In the genomic region with DNA sequence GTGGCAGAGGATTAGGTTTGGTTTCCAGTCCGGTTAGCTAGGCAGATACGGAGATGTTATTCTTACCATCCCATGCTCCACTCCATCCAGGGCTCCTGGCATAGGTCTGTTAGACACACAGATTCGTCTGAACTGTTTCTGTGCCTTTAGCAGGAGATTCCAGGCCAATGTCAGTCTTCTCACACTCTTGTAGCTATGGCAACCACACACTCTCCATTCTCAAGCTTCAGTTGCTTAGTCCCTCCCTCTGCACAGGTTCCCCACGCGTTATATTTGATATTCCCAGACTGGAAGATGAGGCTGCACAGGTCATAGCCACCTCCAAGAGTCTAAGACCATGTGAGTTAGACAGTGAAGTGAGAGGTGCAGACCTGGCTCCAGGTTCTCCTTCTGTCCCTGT, we compare ENCODE assay signal across 8 mouse cellular contexts. TPM values are rescaled to one million over a fixed set of nuclear protein-coding genes. Genes with fewer than 3 reads are reported as not detected.
DNase-seq lines count a peak whose midpoint lies in the region; ATAC-seq and TF ChIP-seq lines count a peak whose summit lies in the region.

No protein-coding gene starts in this region.

- no peaks in the 10 kb centered on the region for H3K27me3 ChIP-seq in lung, postnatal 0 days (replicated peaks; ENCODE audit: insufficient read depth, low read length)
- H3K27me3 ChIP-seq in embryonic facial prominence, embryonic 14.5 days (replicated peaks; ENCODE audit: control insufficient read depth, insufficient read depth, low read length), result no peaks in the 10 kb centered on the region
- H3K27me3 ChIP-seq in intestine, embryonic 14.5 days (replicated peaks; ENCODE audit: control insufficient read depth, insufficient read depth, low read length), result no peaks in the 10 kb centered on the region
- H3K27me3 ChIP-seq in neural tube, embryonic 13.5 days, result no peaks in the 10 kb centered on the region

- WGBS in lung, postnatal 0 days, result 57% methylated on average over 5 of the region's 5 CpGs
- 70% methylated on average over 5 of the region's 5 CpGs for WGBS in embryonic facial prominence, embryonic 14.5 days
- WGBS in intestine, embryonic 14.5 days, result 64% methylated on average over 5 of the region's 5 CpGs
- WGBS in neural tube, embryonic 13.5 days, result 72% methylated on average over 5 of the region's 5 CpGs

- peak overlapping the region; percentile 82 for H3K4me2 ChIP-seq in lung, postnatal 0 days (replicated peaks; ENCODE audit: low read depth, low read length)
- peak overlapping the region; percentile 94 for H3K4me2 ChIP-seq in embryonic facial prominence, embryonic 14.5 days (ENCODE audit: low read depth, low read length)
- H3K4me2 ChIP-seq in intestine, embryonic 14.5 days (ENCODE audit: low read length), result peak overlapping the region; percentile 99
- H3K4me2 ChIP-seq in neural tube, embryonic 13.5 days, result peak overlapping the region; percentile 99

- peak overlapping the region; percentile 82 for H3K27ac ChIP-seq in lung, postnatal 0 days (ENCODE audit: low read length)
- peak overlapping the region; percentile 89 for H3K27ac ChIP-seq in embryonic facial prominence, embryonic 14.5 days (replicated peaks; ENCODE audit: low read depth, low read length)
- peak overlapping the region; percentile 85 for H3K27ac ChIP-seq in intestine, embryonic 14.5 days (ENCODE audit: low read depth)
- H3K27ac ChIP-seq in neural tube, embryonic 13.5 days (replicated peaks), result peak overlapping the region; percentile 84

- H3K4me1 ChIP-seq in lung, postnatal 0 days (ENCODE audit: insufficient read depth, low read depth, low read length), result peaks cover 18% of the 10 kb centered on the region
- H3K4me1 ChIP-seq in embryonic facial prominence, embryonic 14.5 days (ENCODE audit: control insufficient read depth, insufficient read depth, low read length), result peaks cover 18% of the 10 kb centered on the region
- peaks cover 21% of the 10 kb centered on the region for H3K4me1 ChIP-seq in intestine, embryonic 14.5 days (replicated peaks; ENCODE audit: control insufficient read depth, insufficient read depth, low read length)
- H3K4me1 ChIP-seq in neural tube, embryonic 13.5 days (replicated peaks), result peaks cover 31% of the 10 kb centered on the region

- no peaks in the 10 kb centered on the region for H3K9me3 ChIP-seq in lung, postnatal 0 days (ENCODE audit: low read length)
- H3K9me3 ChIP-seq in embryonic facial prominence, embryonic 14.5 days (ENCODE audit: control insufficient read depth, low read length), result no peaks in the 10 kb centered on the region
- peaks cover 4% of the 10 kb centered on the region; the same call in 1 of the 2 replicates for H3K9me3 ChIP-seq in intestine, embryonic 14.5 days (ENCODE audit: control insufficient read depth, low read length)
- H3K9me3 ChIP-seq in neural tube, embryonic 13.5 days, result 0 out of 2 replicates have a peak, but pooled peaks cover 4% of the 10 kb centered on the region

- H3K36me3 ChIP-seq in lung, postnatal 0 days (ENCODE audit: insufficient read depth, low read length), result no peaks in the 10 kb centered on the region
- 0 out of 2 replicates have a peak, but pooled peaks cover 3% of the 10 kb centered on the region for H3K36me3 ChIP-seq in embryonic facial prominence, embryonic 14.5 days (ENCODE audit: control insufficient read depth, insufficient read depth, low read length)
- peaks cover 8% of the 10 kb centered on the region for H3K36me3 ChIP-seq in intestine, embryonic 14.5 days (ENCODE audit: control insufficient read depth, insufficient read depth, low read length)
- peaks cover 4% of the 10 kb centered on the region for H3K36me3 ChIP-seq in neural tube, embryonic 13.5 days

- TF ChIP-seq EP300 in lung, postnatal 0 days (IDR thresholded peaks at IDR 0.05), result no peak

- TF ChIP-seq CTCF in lung, postnatal 0 days (IDR thresholded peaks at IDR 0.05), result no peak

- peak overlapping the region; percentile 54; the same call in 1 of the 2 replicates for H3K9ac ChIP-seq in lung, postnatal 0 days (replicated peaks; ENCODE audit: low read depth)
- peak overlapping the region; percentile 95 for H3K9ac ChIP-seq in embryonic facial prominence, embryonic 14.5 days (ENCODE audit: low read depth, low read length)
- peak overlapping the region; percentile 87 for H3K9ac ChIP-seq in intestine, embryonic 14.5 days (ENCODE audit: low read length)
- H3K9ac ChIP-seq in neural tube, embryonic 13.5 days, result peak overlapping the region; percentile 90

- H3K4me3 ChIP-seq in lung, postnatal 0 days (ENCODE audit: low read depth, low read length), result no peak overlapping the region
- H3K4me3 ChIP-seq in embryonic facial prominence, embryonic 14.5 days (ENCODE audit: low read depth, low read length), result peak overlapping the region; percentile 92
- H3K4me3 ChIP-seq in intestine, embryonic 14.5 days (ENCODE audit: low read depth, low read length), result peak overlapping the region; percentile 93
- peak overlapping the region; percentile 89 for H3K4me3 ChIP-seq in neural tube, embryonic 13.5 days

- no peak for ATAC-seq in lung, postnatal 0 days
- ATAC-seq in embryonic facial prominence, embryonic 14.5 days (ENCODE audit: low read depth), result no peak
- ATAC-seq in intestine, embryonic 14.5 days (replicated peaks; ENCODE audit: low FRiP score, low TSS enrichment, low read depth), result no peak
- no peak for ATAC-seq in neural tube, embryonic 13.5 days (ENCODE audit: low read depth)

- DNase-seq in lung, postnatal 0 days (ENCODE audit: low spot score), result no peak
- DNase-seq in lung, postnatal 4 days, result no peak
- DNase-seq in embryonic facial prominence, embryonic 14.5 days (ENCODE audit: low spot score), result no peak
- no peak for DNase-seq in intestine, embryonic 14.5 days (ENCODE audit: low spot score)
- DNase-seq in natural killer cell, adult 2 months (ENCODE audit: low spot score in 2 of 2), result no peak
- no peak for DNase-seq in spleen, postnatal 14 days (ENCODE audit: low spot score in 2 of 2)
- DNase-seq in layer of hippocampus, postnatal 25 days (ENCODE audit: extremely low spot score in 1 of 2, low spot score in 1 of 2), result no peak

RNA-seq across cellular contexts. Expression of a gene that starts 1.1 kb away (rescaled TPM):
- polyA plus RNA-seq in lung, postnatal 0 days (2015; fragmentation: Nextera tagmentation; extraction: Ambion mirVana), result 20.5 and 24.0 TPM in 2 replicates
- 50.1 and 54.1 TPM in 2 replicates for polyA plus RNA-seq in embryonic facial prominence, embryonic 14.5 days (2014; fragmentation: Nextera tagmentation; extraction: Ambion mirVana)
- polyA plus RNA-seq in intestine, embryonic 14.5 days (2014; fragmentation: Nextera tagmentation; extraction: Ambion mirVana), result 58.3 and 61.7 TPM in 2 replicates
- 36.6 and 39.7 TPM in 2 replicates for polyA plus RNA-seq in neural tube, embryonic 13.5 days (2015; fragmentation: Nextera tagmentation; extraction: Ambion mirVana)
- 10 to 100 TPM; 27.6 to 32.6 TPM for total RNA-seq in layer of hippocampus, postnatal 25 days (2021)

RNA-seq across cellular contexts. Expression of a gene that starts 6.4 kb away (rescaled TPM):
- polyA plus RNA-seq in lung, postnatal 0 days (2015; fragmentation: Nextera tagmentation; extraction: Ambion mirVana), result 44.9 and 47.5 TPM in 2 replicates
- polyA plus RNA-seq in embryonic facial prominence, embryonic 14.5 days (2014; fragmentation: Nextera tagmentation; extraction: Ambion mirVana), result 131 and 137 TPM in 2 replicates
- 122 and 138 TPM in 2 replicates for polyA plus RNA-seq in intestine, embryonic 14.5 days (2014; fragmentation: Nextera tagmentation; extraction: Ambion mirVana)
- polyA plus RNA-seq in neural tube, embryonic 13.5 days (2015; fragmentation: Nextera tagmentation; extraction: Ambion mirVana), result 122 and 144 TPM in 2 replicates
- total RNA-seq in layer of hippocampus, postnatal 25 days (2021), result 10 to 100 TPM; 51.0 to 53.7 TPM
